Mouse (Mus musculus): ENCODE data around the gene Ift88.
"Not testable (repeated sequence)": the region's sequence is repeated elsewhere in the genome, so short reads cannot be mapped to it uniquely, and the experiment has no call there.

The Ift88 gene

DNA sequence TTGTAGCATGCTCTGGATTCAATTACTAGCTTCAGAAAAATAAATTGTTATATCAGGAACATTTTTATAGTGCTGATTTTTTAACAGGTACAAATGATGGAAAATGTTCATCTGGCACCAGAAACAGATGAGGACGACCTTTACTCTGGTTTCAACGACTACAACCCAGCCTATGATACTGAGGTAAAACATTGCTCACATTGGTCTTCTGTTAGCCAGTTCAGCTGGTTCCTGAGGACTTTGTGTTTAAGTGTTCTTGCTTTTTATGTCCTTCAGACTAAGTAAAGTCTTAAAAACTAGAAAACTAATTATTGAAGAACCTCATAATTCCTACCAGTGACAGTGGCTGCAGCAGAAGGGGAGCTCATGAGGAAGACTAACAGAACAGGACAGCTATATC, 6.6 kb downstream of the Ift88 start:
- in situ Hi-C loops (cut with MboI) = no loop called here

- in situ Hi-C loops (cut with MboI) = no loop called here
These were observed 28.7 kb downstream of the Ift88 start for GRCm38 (mm10) chr14:57452516-57452915.

- in situ Hi-C loops (cut with MboI) = no loop called here
These were observed 36.0 kb downstream of the Ift88 start for GRCm38 (mm10) chr14:57459883-57460282.

- in situ Hi-C loops (cut with MboI) = not testable (repeated sequence)
These were observed 36.5 kb downstream of the Ift88 start for GRCm38 (mm10) chr14:57460326-57460725.

DNA sequence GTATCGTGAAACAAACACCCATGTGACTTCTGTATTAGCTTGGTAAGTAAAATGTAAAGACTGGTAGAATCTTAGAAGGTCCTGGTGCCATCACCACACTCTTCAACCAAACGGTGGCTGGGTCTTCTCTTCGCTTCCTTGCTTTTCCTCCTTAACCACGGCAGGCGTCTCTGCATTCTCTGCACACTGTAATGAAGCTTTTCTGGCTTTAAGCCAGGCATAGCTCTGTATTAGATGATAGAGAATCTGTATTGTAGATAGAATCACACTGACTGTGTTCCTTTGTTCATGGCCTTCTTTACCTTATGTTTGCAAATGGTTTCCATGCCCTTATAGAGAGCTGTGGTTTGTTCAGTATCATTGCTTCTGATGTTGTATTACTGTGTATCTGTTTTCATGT, 39.0 kb downstream of the Ift88 start:
- in situ Hi-C loops (cut with MboI) = no loop called here

GRCm38 (mm10) chr14:57475057-57475456, 51.2 kb downstream of the Ift88 start:
- in situ Hi-C loops (cut with MboI) = no loop called here

GRCm38 (mm10) chr14:57482262-57482661, 58.4 kb downstream of the Ift88 start:
- in situ Hi-C loops (cut with MboI) = no loop called here

GRCm38 (mm10) chr14:57484183-57484582, 60.3 kb downstream of the Ift88 start:
- in situ Hi-C loops (cut with MboI) = no loop called here

GRCm38 (mm10) chr14:57489696-57490095, 65.8 kb downstream of the Ift88 start:
- in situ Hi-C loops (cut with MboI) = no loop called here

GRCm38 (mm10) chr14:57493840-57494239, 70.0 kb downstream of the Ift88 start:
- in situ Hi-C loops (cut with MboI) = no loop called here

GRCm38 (mm10) chr14:57503729-57504128, 79.9 kb downstream of the Ift88 start:
- in situ Hi-C loops (cut with MboI) = no loop called here

GRCm38 (mm10) chr14:57509554-57509953, 85.7 kb downstream of the Ift88 start:
- in situ Hi-C loops (cut with MboI) = no loop called here

GRCm38 (mm10) chr14:57515156-57515762, 91.4 kb downstream of the Ift88 start:
- in situ Hi-C loops (cut with MboI) = no loop called here

GRCm38 (mm10) chr14:57517001-57517400, 93.1 kb downstream of the Ift88 start:
- in situ Hi-C loops (cut with MboI) = no loop called here

DNA sequence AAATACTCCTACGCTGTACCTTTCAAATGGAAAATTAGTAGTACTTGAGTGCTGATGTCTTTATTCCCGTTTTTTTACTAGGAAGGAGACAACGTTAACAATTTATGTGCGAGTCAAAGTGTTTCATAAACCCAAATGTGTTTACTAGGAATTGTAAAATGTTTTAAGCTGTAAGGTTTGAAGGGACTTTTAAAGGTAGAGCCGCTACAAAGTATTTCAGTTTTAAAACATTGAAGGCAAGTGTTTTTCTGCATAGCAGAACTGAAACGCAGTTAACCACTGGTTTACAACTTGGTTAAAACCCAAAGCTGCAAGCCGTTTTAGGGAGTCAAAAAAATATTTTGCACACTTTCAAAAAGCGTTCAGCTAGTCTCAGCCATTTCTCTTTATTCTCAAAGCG, 99.9 kb downstream of the Ift88 start:
- in situ Hi-C loops (cut with MboI) = no loop called here

DNA sequence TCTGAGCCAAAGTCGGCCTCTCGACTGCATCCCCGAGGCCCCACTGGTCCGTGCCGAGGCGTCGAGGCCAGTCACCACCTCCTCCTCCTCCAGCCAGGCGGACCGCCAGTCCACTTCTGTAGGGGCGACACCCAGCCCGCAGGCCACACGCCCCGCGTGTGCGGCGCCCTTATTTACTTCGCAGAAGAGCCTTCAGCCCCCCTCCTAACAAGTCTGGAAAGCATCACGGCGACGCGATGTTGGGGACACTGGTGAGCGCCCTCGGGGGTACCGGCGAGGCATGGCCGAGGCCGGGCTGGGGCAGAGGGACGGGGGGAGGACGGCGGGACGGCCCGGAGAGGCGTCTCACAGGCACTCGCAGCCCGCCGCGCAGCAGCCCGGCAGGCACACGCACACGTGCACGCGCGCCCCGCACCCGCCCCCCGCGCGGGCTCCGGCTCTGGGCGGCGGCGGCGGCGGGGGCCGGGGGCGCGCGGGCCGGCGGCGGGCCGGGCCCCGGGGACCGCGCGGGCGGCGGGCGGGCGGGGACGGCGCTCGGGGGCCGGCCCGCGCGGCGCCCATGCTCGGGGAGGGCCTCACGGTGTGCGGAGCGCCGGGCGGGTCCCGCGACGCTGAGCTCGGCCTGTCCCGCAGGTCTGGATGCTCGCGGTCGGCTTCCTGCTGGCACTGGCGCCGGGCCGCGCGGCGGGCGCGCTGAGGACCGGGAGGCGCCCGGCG, 101.0 kb downstream of the Ift88 start, which contains the start of gene Il17d:
Gene Il17d (plus strand): TSS at position 107 of the 717 bp plus-strand sequence.
- in situ Hi-C loops (cut with MboI) = no loop called here

DNA sequence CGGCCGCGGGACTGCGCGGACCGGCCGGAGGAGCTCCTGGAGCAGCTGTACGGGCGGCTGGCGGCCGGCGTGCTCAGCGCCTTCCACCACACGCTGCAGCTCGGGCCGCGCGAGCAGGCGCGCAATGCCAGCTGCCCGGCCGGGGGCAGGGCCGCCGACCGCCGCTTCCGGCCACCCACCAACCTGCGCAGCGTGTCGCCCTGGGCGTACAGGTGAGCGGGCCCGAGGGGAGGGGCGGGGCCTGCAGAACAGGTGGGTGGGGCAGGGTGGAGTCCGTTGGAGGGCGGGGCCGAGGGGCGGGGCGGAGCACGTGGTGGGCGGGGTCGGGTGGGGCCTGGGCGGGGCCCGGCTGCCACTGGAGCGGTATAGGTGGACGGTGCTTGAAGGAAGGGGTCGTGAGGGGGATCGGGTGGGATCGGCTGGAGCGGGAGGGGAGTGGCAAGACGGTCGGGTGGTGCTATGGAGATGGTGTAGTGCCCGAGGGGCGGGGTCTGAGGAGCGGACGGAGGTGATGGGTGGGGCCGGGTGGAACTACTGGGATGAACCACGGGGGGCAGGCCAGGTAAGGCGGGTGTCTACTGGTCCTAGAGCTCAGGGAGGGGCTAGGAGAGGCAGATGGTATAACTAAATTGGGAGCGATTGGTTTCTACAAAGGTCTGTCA, 101.7 kb downstream of the Ift88 start:
- in situ Hi-C loops (cut with MboI) = no loop called here

DNA sequence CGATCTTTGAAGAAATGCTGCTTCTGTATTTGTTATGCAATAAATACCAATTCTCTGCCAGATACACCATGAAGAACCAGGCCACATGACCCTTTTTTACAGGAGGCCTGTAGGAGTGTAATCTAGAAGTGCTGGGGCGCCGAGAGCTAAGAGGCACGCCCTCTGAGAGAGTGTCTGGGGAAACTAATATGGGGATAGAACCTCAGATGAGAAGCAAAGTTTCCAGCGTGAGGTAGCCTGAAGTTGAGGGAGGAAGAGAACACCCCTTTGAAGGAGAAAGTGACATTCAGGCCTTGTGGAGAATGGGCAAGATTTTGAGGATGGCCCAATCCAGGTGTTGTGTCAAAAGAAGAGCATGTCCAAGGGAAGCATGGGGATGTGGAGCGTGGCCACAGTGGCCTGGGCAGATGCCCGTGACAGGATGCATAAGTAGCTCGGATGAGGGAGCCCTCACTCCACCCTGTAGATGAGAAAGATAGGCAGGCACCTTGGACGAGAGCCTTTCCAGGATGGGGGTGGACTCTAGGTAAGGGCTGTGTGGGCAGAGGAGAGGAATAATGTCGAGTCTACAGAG, 102.3 kb downstream of the Ift88 start:
- in situ Hi-C loops (cut with MboI) = no loop called here

DNA sequence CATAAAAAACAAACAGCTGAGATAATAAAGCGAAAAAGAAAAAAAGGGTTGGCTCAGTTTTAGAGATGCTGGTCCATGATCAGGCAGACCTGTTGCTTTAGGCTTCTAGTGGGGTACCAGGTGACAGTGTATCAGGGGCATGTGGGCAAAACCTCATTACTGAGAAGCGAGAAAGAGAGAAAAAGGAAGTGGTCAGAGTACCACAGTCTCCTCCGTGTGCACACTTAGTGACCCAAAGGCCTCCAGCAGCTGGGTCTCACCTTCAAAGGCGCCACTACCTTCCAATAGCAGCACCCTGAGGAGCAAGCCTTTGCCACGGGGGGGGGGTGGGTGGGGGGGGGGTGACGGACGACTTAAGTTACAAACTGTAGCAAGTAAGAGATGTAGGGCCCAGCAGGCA, 103.3 kb downstream of the Ift88 start:
- in situ Hi-C loops (cut with MboI) = no loop called here

GRCm38 (mm10) chr14:57527598-57527997, 103.7 kb downstream of the Ift88 start:
- in situ Hi-C loops (cut with MboI) = no loop called here

DNA sequence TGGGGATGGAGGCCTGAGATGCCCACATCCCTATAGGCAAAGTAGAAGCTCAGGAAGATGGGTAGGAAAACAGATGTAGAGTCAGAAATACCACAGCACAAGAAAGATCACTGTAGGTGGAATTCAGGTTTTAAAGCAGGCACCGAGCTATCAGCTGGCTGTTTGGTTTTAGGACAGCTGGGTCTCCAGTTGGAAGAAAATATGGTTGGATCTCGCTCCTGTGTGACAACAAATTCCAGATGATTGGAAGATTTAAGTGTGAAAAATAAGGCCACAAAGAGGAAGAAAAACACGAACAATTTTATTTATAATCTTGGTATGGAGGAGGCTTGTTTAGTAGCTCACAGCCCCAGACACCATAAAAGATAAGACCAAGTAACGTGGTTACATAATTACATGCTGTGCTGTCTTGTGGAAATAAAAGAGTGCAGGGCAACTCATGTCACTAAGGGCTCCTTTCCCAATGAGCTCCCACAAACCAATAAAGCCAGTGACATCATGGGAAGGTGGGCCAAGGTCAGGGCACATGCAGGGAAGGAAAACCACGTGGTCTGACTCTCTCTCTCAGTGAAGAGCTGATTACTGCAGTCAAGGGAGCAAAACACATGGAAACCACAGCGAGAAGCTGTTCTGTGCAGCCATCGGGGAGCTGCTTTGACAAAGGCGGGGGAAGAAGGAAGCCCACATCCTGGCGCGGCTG, 105.4 kb downstream of the Ift88 start:
- in situ Hi-C loops (cut with MboI) = no loop called here

Measured in mature B cell (primary cell).